Mouse (Mus musculus): ENCODE results near the gene Akap7. TPM values are rescaled to one million over a fixed set of nuclear protein-coding genes. Genes with fewer than 3 reads are reported as not detected.
A peak's percentile ranks its signal among the peaks of the same experiment; 100 is the strongest.

Akap7 gene
- polyA plus RNA-seq, 1 experiment from 2014 or later = 19.8 TPM

- 76% methylated on average over 7 of the region's 7 CpGs for WGBS
- no peak overlapping the region for H3K27ac ChIP-seq
- no peak overlapping the region for H3K4me3 ChIP-seq (replicated peaks)
- H3K36me3 ChIP-seq = peaks cover 6% of the 10 kb centered on the region; the same call in 1 of the 2 replicates
- H3K27me3 ChIP-seq = no peaks in the 10 kb centered on the region
- no peak for ATAC-seq (ENCODE audit: insufficient number of reproducible peaks, insufficient read depth, low FRiP score, low TSS enrichment, low read depth)
- peaks cover 5% of the 10 kb centered on the region; the same call in 1 of the 2 replicates for H3K4me1 ChIP-seq (replicated peaks)
- no peak overlapping the region for H3K9ac ChIP-seq (replicated peaks)
- H3K4me2 ChIP-seq = no peak overlapping the region
- H3K9me3 ChIP-seq = no peaks in the 10 kb centered on the region
Observed at GRCm38 (mm10) chr10:25275492-25275891, 32.2 kb downstream of the Akap7 start.

DNA sequence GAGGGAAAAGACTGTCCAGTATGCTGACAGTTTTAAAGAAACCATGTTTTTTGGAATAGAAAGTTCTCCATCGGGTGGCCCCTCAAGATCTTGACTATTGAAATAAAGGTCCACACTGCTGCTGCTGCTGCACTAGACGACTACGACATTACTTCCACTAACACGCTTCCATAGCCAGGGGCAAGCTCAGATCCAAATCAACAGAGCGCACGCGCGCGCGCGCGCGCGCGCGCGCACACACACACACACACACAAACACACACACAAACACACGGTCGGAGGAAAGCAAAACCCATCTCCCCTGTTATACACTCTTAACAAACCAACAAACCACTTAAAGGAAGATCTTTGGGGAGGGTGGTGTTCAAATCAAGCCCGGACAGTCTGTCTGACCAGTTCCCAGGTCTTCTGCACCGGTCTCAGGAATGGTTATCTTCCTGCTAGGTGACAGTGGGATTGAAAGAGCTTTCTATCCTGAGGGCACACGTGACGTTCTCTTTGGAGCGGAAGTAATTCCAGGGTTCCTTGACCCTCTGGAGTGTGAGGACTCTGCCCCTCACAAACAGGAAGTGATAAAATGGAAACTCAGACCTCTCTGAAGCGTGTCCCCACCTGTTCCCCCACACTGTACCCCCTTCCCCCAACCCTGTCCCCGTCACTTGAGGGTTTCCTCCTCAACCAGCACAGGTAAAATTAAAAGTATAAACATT, 32.9 kb downstream of the Akap7 start:
- Histone ChIP-seq H3K27ac (no peak overlapping the region), H3K4me3 (replicated peaks) (no peak overlapping the region), H3K4me2 (no peak overlapping the region), H3K36me3 (peaks cover 12% of the 10 kb centered on the region; the same call in 1 of the 2 replicates), H3K4me1 (replicated peaks) (peaks cover 5% of the 10 kb centered on the region; the same call in 1 of the 2 replicates), H3K9me3 (no peaks in the 10 kb centered on the region), H3K9ac (replicated peaks) (no peak overlapping the region), H3K27me3 (no peaks in the 10 kb centered on the region)
- no peak for ATAC-seq (ENCODE audit: insufficient number of reproducible peaks, insufficient read depth, low FRiP score, low TSS enrichment, low read depth)
- WGBS = 86% methylated on average over 26 of the region's 26 CpGs

GRCm38 (mm10) chr10:25273731-25274130, 33.9 kb downstream of the Akap7 start:
- H3K27ac ChIP-seq = no peak overlapping the region
- no peak overlapping the region for H3K4me3 ChIP-seq (replicated peaks)
- no peak for ATAC-seq (ENCODE audit: insufficient number of reproducible peaks, insufficient read depth, low FRiP score, low TSS enrichment, low read depth)
- WGBS = 87% methylated on average over 1 of the region's 1 CpGs
- no peak overlapping the region for H3K9ac ChIP-seq (replicated peaks)
- peaks cover 12% of the 10 kb centered on the region; the same call in 1 of the 2 replicates for H3K36me3 ChIP-seq
- no peaks in the 10 kb centered on the region for H3K27me3 ChIP-seq
- H3K4me2 ChIP-seq = no peak overlapping the region
- peaks cover 5% of the 10 kb centered on the region; the same call in 1 of the 2 replicates for H3K4me1 ChIP-seq (replicated peaks)
- H3K9me3 ChIP-seq = no peaks in the 10 kb centered on the region

GRCm38 (mm10) chr10:25271756-25272155, 35.9 kb downstream of the Akap7 start:
- ATAC-seq (ENCODE audit: insufficient number of reproducible peaks, insufficient read depth, low FRiP score, low TSS enrichment, low read depth) = no peak
- H3K4me1 ChIP-seq (replicated peaks) = peaks cover 5% of the 10 kb centered on the region; the same call in 1 of the 2 replicates
- H3K9ac ChIP-seq (replicated peaks) = no peak overlapping the region
- no peak overlapping the region for H3K4me2 ChIP-seq
- no peaks in the 10 kb centered on the region for H3K9me3 ChIP-seq
- H3K4me3 ChIP-seq (replicated peaks) = no peak overlapping the region
- H3K27ac ChIP-seq = no peak overlapping the region
- no peaks in the 10 kb centered on the region for H3K27me3 ChIP-seq
- WGBS = 76% methylated on average over 2 of the region's 2 CpGs
- peaks cover 12% of the 10 kb centered on the region; the same call in 1 of the 2 replicates for H3K36me3 ChIP-seq

DNA sequence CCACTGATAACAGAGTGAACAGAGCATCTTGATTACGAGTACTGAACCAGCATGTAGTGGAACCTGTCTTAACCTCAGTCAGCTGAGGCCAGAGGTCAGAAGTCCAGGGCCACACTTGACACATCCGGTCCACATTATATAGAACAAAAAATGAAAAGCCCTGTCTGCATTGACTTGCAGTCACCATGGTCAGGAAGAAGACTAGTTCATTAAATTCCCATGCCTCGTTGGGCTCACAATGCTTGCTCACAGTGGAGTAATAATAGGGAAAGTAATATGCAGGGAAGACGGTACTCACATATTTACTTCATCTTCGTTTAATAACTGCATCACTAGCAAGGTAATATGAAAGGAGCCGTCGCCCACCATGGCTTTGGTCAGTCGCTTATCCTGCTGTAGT, 36.5 kb downstream of the Akap7 start:
- Histone ChIP-seq H3K4me2 (no peak overlapping the region), H3K9ac (replicated peaks) (no peak overlapping the region), H3K27me3 (no peaks in the 10 kb centered on the region), H3K27ac (no peak overlapping the region), H3K36me3 (peaks cover 12% of the 10 kb centered on the region; the same call in 1 of the 2 replicates), H3K4me1 (replicated peaks) (peaks cover 5% of the 10 kb centered on the region; the same call in 1 of the 2 replicates), H3K4me3 (replicated peaks) (no peak overlapping the region), H3K9me3 (no peaks in the 10 kb centered on the region)
- ATAC-seq (ENCODE audit: insufficient number of reproducible peaks, insufficient read depth, low FRiP score, low TSS enrichment, low read depth) = no peak
- WGBS = 87% methylated on average over 8 of the region's 8 CpGs

GRCm38 (mm10) chr10:25268476-25269351, 39.0 kb downstream of the Akap7 start:
- H3K9ac ChIP-seq (replicated peaks) = no peak overlapping the region
- peaks cover 18% of the 10 kb centered on the region for H3K36me3 ChIP-seq
- WGBS = 51% methylated on average over 18 of the region's 18 CpGs
- no peak overlapping the region for H3K4me2 ChIP-seq
- H3K27ac ChIP-seq = no peak overlapping the region
- H3K4me1 ChIP-seq (replicated peaks) = peaks cover 5% of the 10 kb centered on the region; the same call in 1 of the 2 replicates
- no peak overlapping the region for H3K4me3 ChIP-seq (replicated peaks)
- no peaks in the 10 kb centered on the region for H3K9me3 ChIP-seq
- no peaks in the 10 kb centered on the region for H3K27me3 ChIP-seq
- ATAC-seq (ENCODE audit: insufficient number of reproducible peaks, insufficient read depth, low FRiP score, low TSS enrichment, low read depth) = peak; percentile 48; the same call in 1 of the 2 replicates

DNA sequence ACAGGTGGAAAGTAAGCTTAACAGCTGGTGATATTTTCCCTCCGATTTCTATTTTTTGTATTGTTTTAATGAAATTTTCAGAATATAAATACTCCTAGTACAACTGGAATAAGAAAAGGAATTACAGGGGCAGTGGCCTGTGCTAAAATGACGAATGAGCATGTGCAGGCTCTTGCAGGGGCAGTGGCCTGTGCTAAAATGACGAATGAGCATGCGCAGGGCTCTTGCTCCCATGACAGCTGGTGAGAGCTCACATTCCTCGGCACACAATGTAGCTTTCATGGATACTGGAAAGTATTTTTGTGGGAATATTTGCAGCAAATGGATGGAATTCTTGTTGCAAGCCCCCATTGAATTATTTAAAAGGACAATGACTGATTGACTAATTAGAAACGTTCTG, 46.5 kb downstream of the Akap7 start:
- no peak for ATAC-seq (ENCODE audit: insufficient number of reproducible peaks, insufficient read depth, low FRiP score, low TSS enrichment, low read depth)
- WGBS = 61% methylated on average over 6 of the region's 6 CpGs

GRCm38 (mm10) chr10:25260724-25261123, 46.9 kb downstream of the Akap7 start:
- WGBS = 75% methylated on average over 10 of the region's 10 CpGs
- H3K9me3 ChIP-seq = no peaks in the 10 kb centered on the region
- no peak overlapping the region for H3K27ac ChIP-seq
- no peak overlapping the region for H3K9ac ChIP-seq (replicated peaks)
- no peak for ATAC-seq (ENCODE audit: insufficient number of reproducible peaks, insufficient read depth, low FRiP score, low TSS enrichment, low read depth)
- no peaks in the 10 kb centered on the region for H3K4me1 ChIP-seq (replicated peaks)
- no peaks in the 10 kb centered on the region for H3K27me3 ChIP-seq
- no peak overlapping the region for H3K4me2 ChIP-seq
- H3K4me3 ChIP-seq (replicated peaks) = no peak overlapping the region
- H3K36me3 ChIP-seq = peaks cover 9% of the 10 kb centered on the region

More for the DNA sequence above, 46.5 kb downstream of the Akap7 start:
- Histone ChIP-seq H3K27ac (no peak overlapping the region), H3K4me1 (replicated peaks) (no peaks in the 10 kb centered on the region), H3K9me3 (no peaks in the 10 kb centered on the region), H3K36me3 (peaks cover 11% of the 10 kb centered on the region), H3K4me2 (no peak overlapping the region), H3K4me3 (replicated peaks) (no peak overlapping the region), H3K27me3 (no peaks in the 10 kb centered on the region), H3K9ac (replicated peaks) (no peak overlapping the region)

GRCm38 (mm10) chr10:25258171-25258570, 49.5 kb downstream of the Akap7 start:
- 86% methylated on average over 6 of the region's 6 CpGs for WGBS
- no peak overlapping the region for H3K4me2 ChIP-seq
- no peaks in the 10 kb centered on the region for H3K27me3 ChIP-seq

DNA sequence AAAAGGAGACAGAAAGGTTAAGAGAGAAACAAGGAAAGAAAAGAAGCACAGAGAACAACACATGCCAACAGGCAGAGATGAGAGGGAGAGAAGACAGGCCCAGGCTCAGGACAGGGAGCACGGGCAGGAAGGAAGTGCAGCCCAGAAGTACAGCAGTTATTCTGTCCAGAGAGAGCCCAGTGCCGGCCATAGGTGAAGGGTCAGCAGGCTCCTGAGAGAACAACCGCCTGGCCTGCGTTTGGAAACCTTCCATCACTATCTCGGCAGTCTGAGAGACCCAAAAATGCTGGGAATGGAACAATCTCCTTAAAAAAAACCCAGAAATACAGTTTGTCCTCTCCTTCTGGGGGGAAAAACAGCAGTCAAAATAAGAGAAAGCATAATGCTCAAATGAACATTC, 50.2 kb downstream of the Akap7 start:
- no peak overlapping the region for H3K4me3 ChIP-seq (replicated peaks)
- H3K27ac ChIP-seq = no peak overlapping the region
- H3K9me3 ChIP-seq = no peaks in the 10 kb centered on the region
- H3K27me3 ChIP-seq = no peaks in the 10 kb centered on the region
- no peaks in the 10 kb centered on the region for H3K4me1 ChIP-seq (replicated peaks)
- H3K4me2 ChIP-seq = no peak overlapping the region
- WGBS = 59% methylated on average over 5 of the region's 5 CpGs
- H3K36me3 ChIP-seq = peaks cover 5% of the 10 kb centered on the region; the same call in 1 of the 2 replicates
- no peak overlapping the region for H3K9ac ChIP-seq (replicated peaks)
- no peak for ATAC-seq (ENCODE audit: insufficient number of reproducible peaks, insufficient read depth, low FRiP score, low TSS enrichment, low read depth)

More at GRCm38 (mm10) chr10:25258171-25258570, 49.5 kb downstream of the Akap7 start:
- no peak for ATAC-seq (ENCODE audit: insufficient number of reproducible peaks, insufficient read depth, low FRiP score, low TSS enrichment, low read depth)
- H3K36me3 ChIP-seq = peaks cover 5% of the 10 kb centered on the region; the same call in 1 of the 2 replicates
- H3K9ac ChIP-seq (replicated peaks) = no peak overlapping the region
- H3K4me1 ChIP-seq (replicated peaks) = no peaks in the 10 kb centered on the region
- H3K4me3 ChIP-seq (replicated peaks) = no peak overlapping the region
- no peak overlapping the region for H3K27ac ChIP-seq
- H3K9me3 ChIP-seq = no peaks in the 10 kb centered on the region

DNA sequence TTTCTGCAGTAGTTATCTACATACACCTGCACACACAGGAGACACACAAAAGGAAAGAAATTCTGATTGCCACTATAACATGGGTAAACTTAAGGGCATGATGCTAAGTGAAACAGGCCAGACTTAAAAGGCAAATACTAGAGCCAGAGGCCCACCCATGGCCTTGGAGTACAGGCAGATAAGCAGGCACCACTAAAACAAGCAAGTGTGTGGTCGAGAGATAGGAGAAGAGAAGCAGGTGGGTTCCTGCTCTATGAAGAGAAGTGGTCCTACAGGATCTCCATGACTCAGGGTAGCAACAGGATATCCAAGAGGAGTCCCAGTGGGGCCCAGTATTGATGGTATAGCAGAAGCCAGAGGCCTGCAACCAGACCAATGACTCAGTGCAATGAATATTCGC, 54.2 kb downstream of the Akap7 start:
- ATAC-seq (ENCODE audit: insufficient number of reproducible peaks, insufficient read depth, low FRiP score, low TSS enrichment, low read depth) = no peak
- Histone ChIP-seq H3K9me3 (no peaks in the 10 kb centered on the region), H3K27me3 (no peaks in the 10 kb centered on the region), H3K4me3 (replicated peaks) (no peak overlapping the region), H3K36me3 (no peaks in the 10 kb centered on the region), H3K9ac (replicated peaks) (no peak overlapping the region), H3K27ac (no peak overlapping the region), H3K4me2 (no peak overlapping the region), H3K4me1 (replicated peaks) (no peaks in the 10 kb centered on the region)
- 84% methylated on average over 2 of the region's 2 CpGs for WGBS

All from limb, embryonic 12.5 days (tissue).